Mouse (Mus musculus) cerebellum, adult 2 months (tissue): Measurements from ENCODE around the gene Lhx5. TPM values are rescaled to one million over a fixed set of nuclear protein-coding genes. Genes with fewer than 3 reads are reported as not detected.

Experiments used
- DNase-seq, 2 experiments: peaks; one replicate each; pipeline ENCODE4 v3.0.0; 2021
- H3K27ac ChIP-seq: fragments of 200-500 bp; 2 replicates; pipeline ENCODE4 v1.5.1; 2012; ENCODE audit warnings: low read length, control low read depth, inconsistent platforms; ENCODE audit not compliant: insufficient read depth
- H3K27me3 ChIP-seq: fragments of 200-500 bp; 2 replicates; pipeline ENCODE4 v1.6.1; 2012; ENCODE audit warnings: inconsistent platforms, mild to moderate bottlenecking, low read length, moderate library complexity; ENCODE audit not compliant: control insufficient read depth, insufficient read depth
- H3K4me1 ChIP-seq: fragments of 200-500 bp; 2 replicates; pipeline ENCODE4 v1.6.1; 2011; ENCODE audit warnings: low read length; ENCODE audit not compliant: control insufficient read depth, insufficient read depth
- H3K4me3 ChIP-seq: fragments of 200-500 bp; replicated peaks from 2 replicates; pipeline ENCODE3; 2011; ENCODE audit warnings: mild to moderate bottlenecking, low read depth, low read length, control low read depth; ENCODE audit not compliant: insufficient read depth
- CTCF ChIP-seq: fragments of 200-500 bp; IDR thresholded peaks from 2 replicates; pipeline ENCODE4 v1.5.1; 2011; ENCODE audit warnings: low read depth, mild to moderate bottlenecking, control low read depth, low read length, moderate library complexity, borderline replicate concordance; ENCODE audit not compliant: insufficient read depth
- POLR2A ChIP-seq: fragments of 200-500 bp; IDR thresholded peaks from 2 replicates; pipeline ENCODE4 v1.6.1; 2011; ENCODE audit warnings: low read length, control low read depth, borderline replicate concordance; ENCODE audit not compliant: insufficient read depth
- WGBS: fragments of 180-500 bp; shearing (Covaris S2); methylation state at CpG from one replicate; pipeline ENCODE4 v1.1.7; 2018; 5-methylcytosine and 5-hydroxymethylcytosine counted together
- polyA plus RNA-seq: library from polyadenylated mRNA; depleted of rRNA; stranded (reverse); fragments of >200 nt; gene quantifications from 2 replicates; pipeline ENCODE4 v1.2.3, GENCODE M21; 2012; rRNA removed

Lhx5 gene
- polyA plus RNA-seq, 1 experiment, result 7.7 TPM

DNA sequence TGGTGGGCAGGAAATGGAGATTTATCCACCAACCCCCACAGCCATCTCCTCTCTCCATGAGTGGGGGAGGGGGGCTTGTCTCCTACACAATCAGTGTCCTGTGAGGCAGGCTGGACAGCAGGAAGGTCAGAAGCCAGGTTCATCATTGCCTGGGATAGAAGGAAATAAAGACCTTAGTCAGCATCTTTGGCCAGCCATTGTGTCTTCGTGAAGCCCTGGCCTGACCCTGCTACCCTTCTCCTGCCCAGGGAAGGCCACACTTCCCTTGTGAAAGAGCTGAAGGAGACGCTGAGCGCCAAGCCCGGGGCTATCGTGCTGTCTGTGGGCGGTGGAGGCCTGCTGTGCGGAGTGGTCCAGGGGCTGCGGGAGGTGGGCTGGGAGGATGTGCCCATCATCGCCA is 49.7 kb downstream of the Lhx5 start:
- WGBS, result 24% methylated on average over 9 of the region's 9 CpGs

DNA sequence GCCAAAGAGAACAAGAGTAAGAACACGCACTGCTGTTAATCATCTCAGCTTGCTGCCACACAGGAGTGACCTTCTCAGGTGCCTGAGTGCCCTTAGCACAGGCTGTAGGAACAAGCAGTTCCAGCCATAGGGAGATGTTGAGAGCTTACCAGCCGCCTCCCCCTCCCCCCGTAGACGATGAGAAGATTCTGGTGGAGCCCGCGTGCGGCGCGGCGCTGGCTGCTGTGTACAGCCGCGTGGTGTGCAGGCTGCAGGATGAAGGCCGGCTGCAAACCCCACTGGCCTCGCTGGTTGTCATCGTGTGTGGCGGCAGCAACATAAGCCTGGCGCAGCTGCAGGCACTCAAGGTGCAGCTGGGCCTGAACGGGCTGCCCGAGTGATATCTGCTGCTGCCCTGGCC is 51.9 kb downstream of the Lhx5 start:
- WGBS, result 76% methylated on average over 19 of the region's 19 CpGs
- TF ChIP-seq POLR2A (no peak), CTCF (no peak)
- no peak overlapping the region for H3K27ac ChIP-seq
- no peak for DNase-seq
- no peaks in the 10 kb centered on the region for H3K4me1 ChIP-seq
- no peak overlapping the region for H3K4me3 ChIP-seq
- H3K27me3 ChIP-seq, result no peaks in the 10 kb centered on the region

More for the DNA sequence above, 49.7 kb downstream of the Lhx5 start:
- H3K27me3 ChIP-seq, result no peaks in the 10 kb centered on the region
- no peak overlapping the region for H3K27ac ChIP-seq
- no peak overlapping the region for H3K4me3 ChIP-seq
- TF ChIP-seq CTCF (no peak), POLR2A (no peak)
- DNase-seq, result no peak
- no peaks in the 10 kb centered on the region for H3K4me1 ChIP-seq

DNA sequence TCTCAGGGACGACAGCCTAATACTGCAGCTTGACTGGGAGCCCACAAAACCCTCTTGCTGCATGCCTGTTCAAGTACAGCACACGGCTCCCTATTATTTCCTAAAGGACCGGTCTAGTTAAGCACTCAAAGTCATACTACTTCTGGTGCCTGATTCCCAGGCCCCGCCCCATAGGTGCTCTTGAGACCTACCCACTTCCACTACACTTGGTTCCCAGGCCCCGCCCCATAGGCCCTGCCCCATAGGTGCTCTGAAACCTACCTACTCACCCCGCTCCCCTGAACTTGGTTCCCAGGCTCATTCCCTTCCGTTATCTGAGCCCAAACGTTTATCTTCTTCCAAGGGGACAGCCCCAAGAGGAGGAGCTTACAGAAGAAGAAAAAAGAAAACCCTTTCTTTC is 56.3 kb downstream of the Lhx5 start:
- no peak overlapping the region for H3K27ac ChIP-seq
- 87% methylated on average over 8 of the region's 8 CpGs for WGBS
- DNase-seq, result no peak
- TF ChIP-seq CTCF, result no peak
- no peak for TF ChIP-seq POLR2A
- H3K4me3 ChIP-seq, result no peak overlapping the region
- peaks cover 10% of the 10 kb centered on the region for H3K4me1 ChIP-seq
- no peaks in the 10 kb centered on the region for H3K27me3 ChIP-seq

DNA sequence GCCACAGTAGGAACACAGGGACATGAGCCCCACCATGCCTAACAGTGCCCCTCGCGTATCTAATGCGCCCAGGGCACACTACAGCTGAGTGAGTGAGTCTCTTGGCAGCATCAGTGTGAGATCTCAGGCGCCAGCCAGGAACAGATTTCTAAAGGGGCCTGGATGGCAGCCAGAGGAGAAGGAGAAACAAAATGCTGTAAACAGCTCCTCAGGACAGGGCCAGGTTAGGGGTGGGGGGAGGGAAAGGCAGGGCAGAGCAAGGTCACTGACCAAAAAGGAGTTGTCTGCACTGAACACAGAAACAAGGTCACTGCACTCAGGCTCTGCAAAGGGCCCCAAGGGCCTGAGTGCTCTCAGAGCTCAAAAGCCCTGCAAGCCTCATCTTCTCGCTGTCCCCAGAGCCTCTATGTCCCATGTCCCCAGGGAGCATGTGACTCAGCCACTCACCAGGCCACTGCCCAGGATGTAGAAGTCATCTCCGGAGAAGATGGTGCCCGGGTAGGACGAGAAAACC is 59.2 kb downstream of the Lhx5 start:
- Histone ChIP-seq H3K27ac (peak overlapping the region; percentile 18; the same call in 1 of the 2 replicates), H3K4me3 (no peak overlapping the region), H3K4me1 (peaks cover 28% of the 10 kb centered on the region), H3K27me3 (no peaks in the 10 kb centered on the region)
- TF ChIP-seq POLR2A, result no peak
- no peak for TF ChIP-seq CTCF
- WGBS, result 12% methylated on average over 8 of the region's 8 CpGs
- peak; percentile 65 to 76 for DNase-seq

Other genes starting within 250 kb of the Lhx5 start
- gene Sdsl, start 41.1 kb downstream of the Lhx5 start, polyA plus RNA-seq, result 13.6 and 16.7 TPM in 2 replicates
- gene Sds, start 44.8 kb downstream of the Lhx5 start, polyA plus RNA-seq, result 0.36 and 0.52 TPM in 2 replicates
- gene Plbd2, start 71.9 kb downstream of the Lhx5 start, polyA plus RNA-seq, result 49.0 and 53.5 TPM in 2 replicates
- 8.2 TPM in 2 replicates for gene Slc8b1, start 79.5 kb downstream of the Lhx5 start, polyA plus RNA-seq
- 47.3 and 56.6 TPM in 2 replicates for gene Tpcn1, start 157.0 kb downstream of the Lhx5 start, polyA plus RNA-seq
- gene Iqcd, start 157.3 kb downstream of the Lhx5 start, polyA plus RNA-seq, result 1.8 and 2.0 TPM in 2 replicates
- 43.7 and 47.3 TPM in 2 replicates for gene Rita1, start 180.9 kb downstream of the Lhx5 start, polyA plus RNA-seq
- 24.1 and 25.4 TPM in 2 replicates for gene Ddx54, start 181.0 kb downstream of the Lhx5 start, polyA plus RNA-seq
- 0.24 and 0.31 TPM in 2 replicates for gene Cfap73, start 202.5 kb downstream of the Lhx5 start, polyA plus RNA-seq
- 24.7 and 30.5 TPM in 2 replicates for gene Rasal1, start 217.1 kb downstream of the Lhx5 start, polyA plus RNA-seq